Mouse (Mus musculus) MEL (cell line): ENCODE data around the gene Dnph1. TPM values are rescaled to one million over a fixed set of nuclear protein-coding genes. Genes with fewer than 3 reads are reported as not detected.

ENCODE experiments used
- DNase-seq: peaks from one replicate; pipeline ENCODE4 v3.0.0; 2011; ENCODE audit warnings: low read depth, low spot score
- H3K27ac ChIP-seq: 2 replicates; pipeline ENCODE4 v1.5.1; 2012; ENCODE audit warnings: low read depth, mild to moderate bottlenecking, control low read depth, low read length, moderate library complexity; ENCODE audit not compliant: control insufficient read depth
- H3K27me3 ChIP-seq, 2 experiments: fragments of 150-350 bp in 1 of 2; sonication (generic) in 1 of 2; 2 replicates each; pipeline ENCODE4 v1.6.1; 2012; ENCODE audit warnings: low read length in 2 of 2, mild to moderate bottlenecking in 2 of 2, improper control_type of control experiment in 1 of 2, moderate library complexity in 1 of 2; ENCODE audit not compliant: insufficient read depth in 2 of 2, control insufficient read depth in 1 of 2
- H3K36me3 ChIP-seq, 2 experiments: 2 replicates each; pipeline ENCODE4 v1.6.1; 2012 to 2014; ENCODE audit warnings: low read length in 2 of 2, improper control_type of control experiment in 1 of 2, inconsistent platforms in 1 of 2, mild to moderate bottlenecking in 1 of 2; ENCODE audit not compliant: insufficient read depth in 2 of 2, control insufficient read depth in 1 of 2
- H3K4me1 ChIP-seq, 2 experiments: fragments of 150-350 bp in 1 of 2; sonication (generic) in 1 of 2; 2 replicates each; pipeline ENCODE4 v1.6.1; 2012; ENCODE audit warnings: low read length in 2 of 2, improper control_type of control experiment in 1 of 2, mild to moderate bottlenecking in 1 of 2; ENCODE audit not compliant: insufficient read depth in 2 of 2, control insufficient read depth in 1 of 2
- H3K4me3 ChIP-seq, 2 experiments: fragments of 150-350 bp in 1 of 2; sonication (generic) in 1 of 2; 2 replicates each; pipeline ENCODE4 v1.5.1; 2012; ENCODE audit warnings: low read depth in 2 of 2, low read length in 2 of 2, mild to moderate bottlenecking in 2 of 2, moderate library complexity in 2 of 2, control low read depth in 1 of 2, improper control_type of control experiment in 1 of 2; ENCODE audit not compliant: control insufficient read depth in 1 of 2, insufficient read depth in 1 of 2
- H3K79me2 ChIP-seq: 2 replicates; pipeline ENCODE4 v1.6.1; 2012; ENCODE audit warnings: mild to moderate bottlenecking, low read length, moderate library complexity; ENCODE audit not compliant: control insufficient read depth, poor library complexity, insufficient read depth
- H3K9ac ChIP-seq: 2 replicates; pipeline ENCODE4 v1.6.1; 2012; ENCODE audit warnings: low read depth, mild to moderate bottlenecking, control low read depth, low read length, moderate library complexity; ENCODE audit not compliant: control insufficient read depth, poor library complexity, severe bottlenecking
- H3K9me3 ChIP-seq: fragments of 150-350 bp; sonication (generic); replicated peaks from 2 replicates; pipeline ENCODE4 v1.6.1; 2012; ENCODE audit warnings: mild to moderate bottlenecking, low read length, improper control_type of control experiment, moderate library complexity; ENCODE audit not compliant: insufficient read depth
- BHLHE40 ChIP-seq: IDR thresholded peaks from 2 replicates; pipeline ENCODE4 v1.6.1; 2012; ENCODE audit warnings: low read depth, mild to moderate bottlenecking, inconsistent platforms, low read length, improper control_type of control experiment, borderline replicate concordance
- ELF1 ChIP-seq: IDR thresholded peaks from 2 replicates; pipeline ENCODE4 v1.6.1; 2014; ENCODE audit warnings: low read depth, mild to moderate bottlenecking, inconsistent platforms, low read length, improper control_type of control experiment, moderate library complexity
- ETS1 ChIP-seq: IDR thresholded peaks from 2 replicates; pipeline ENCODE4 v1.6.1; 2012; ENCODE audit warnings: low read depth, mild to moderate bottlenecking, inconsistent platforms, low read length, improper control_type of control experiment, moderate library complexity
- GABPA ChIP-seq: IDR thresholded peaks from 2 replicates; pipeline ENCODE4 v1.6.1; 2012; ENCODE audit warnings: low read depth, mild to moderate bottlenecking, inconsistent platforms, low read length, improper control_type of control experiment, moderate library complexity
- GATA1 ChIP-seq: IDR thresholded peaks from 2 replicates; pipeline ENCODE4 v1.6.1; 2011; ENCODE audit warnings: low read depth, low read length, improper control_type of control experiment
- HCFC1 ChIP-seq: IDR thresholded peaks from 2 replicates; pipeline ENCODE4 v1.6.1; 2012; ENCODE audit warnings: low read depth, mild to moderate bottlenecking, inconsistent platforms, low read length, improper control_type of control experiment, moderate library complexity
- JUND ChIP-seq: IDR thresholded peaks from 2 replicates; pipeline ENCODE4 v1.6.1; 2011; ENCODE audit warnings: low read depth, mild to moderate bottlenecking, improper control_type of control experiment, low read length
- KAT2A ChIP-seq: conservative IDR thresholded peaks from 2 replicates; pipeline ENCODE4 v1.6.1; 2012; ENCODE audit warnings: low read depth, low read length, improper control_type of control experiment, inconsistent platforms
- MAX ChIP-seq: IDR thresholded peaks from 2 replicates; pipeline ENCODE4 v1.6.1; 2011; ENCODE audit warnings: low read length, improper control_type of control experiment
- MXI1 ChIP-seq: IDR thresholded peaks from 2 replicates; pipeline ENCODE4 v1.6.1; 2011; ENCODE audit warnings: mild to moderate bottlenecking, low read depth, low read length, improper control_type of control experiment
- MYB ChIP-seq: IDR thresholded peaks from 2 replicates; pipeline ENCODE4 v1.6.1; 2011; ENCODE audit warnings: mild to moderate bottlenecking, low read depth, low read length, improper control_type of control experiment
- NELFE ChIP-seq: IDR thresholded peaks from 2 replicates; pipeline ENCODE4 v1.6.1; 2011; ENCODE audit warnings: low read depth, low read length, improper control_type of control experiment
- NRF1 ChIP-seq: IDR thresholded peaks from 2 replicates; pipeline ENCODE4 v1.6.1; 2014; ENCODE audit warnings: low read depth, mild to moderate bottlenecking, inconsistent platforms, low read length, improper control_type of control experiment, moderate library complexity; ENCODE audit not compliant: poor library complexity, insufficient read depth, severe bottlenecking
- POLR2A ChIP-seq, 2 experiments: IDR thresholded peaks; 2 replicates each; pipeline ENCODE4 v1.6.1; 2011 to 2012; ENCODE audit warnings: low read length in 2 of 2, mild to moderate bottlenecking in 2 of 2, control low read depth in 1 of 2, improper control_type of control experiment in 1 of 2, low read depth in 1 of 2, moderate library complexity in 1 of 2; ENCODE audit not compliant: control insufficient read depth in 1 of 2, insufficient read depth in 1 of 2, poor library complexity in 1 of 2
- POLR2AphosphoS5 ChIP-seq: IDR thresholded peaks from 2 replicates; pipeline ENCODE4 v1.6.1; 2012; ENCODE audit warnings: low read depth, borderline replicate concordance, mild to moderate bottlenecking, inconsistent platforms, low read length, moderate library complexity, mixed read lengths
- RAD21 ChIP-seq: IDR thresholded peaks from 2 replicates; pipeline ENCODE4 v1.6.1; 2011; ENCODE audit warnings: mild to moderate bottlenecking, low read depth, low read length, improper control_type of control experiment
- RCOR1 ChIP-seq: IDR thresholded peaks from 2 replicates; pipeline ENCODE4 v1.6.1; 2012; ENCODE audit warnings: low read depth, mild to moderate bottlenecking, inconsistent platforms, low read length, improper control_type of control experiment
- SIN3A ChIP-seq: IDR thresholded peaks from 2 replicates; pipeline ENCODE4 v1.6.1; 2012; ENCODE audit warnings: low read length, improper control_type of control experiment, inconsistent platforms
- TBP ChIP-seq: IDR thresholded peaks from 2 replicates; pipeline ENCODE4 v1.8.0; 2011; ENCODE audit warnings: low read depth, low read length, improper control_type of control experiment
- UBTF ChIP-seq: IDR thresholded peaks from 2 replicates; pipeline ENCODE4 v1.6.1; 2012; ENCODE audit warnings: low read depth, mild to moderate bottlenecking, inconsistent platforms, low read length, improper control_type of control experiment, moderate library complexity, borderline replicate concordance; ENCODE audit not compliant: insufficient read depth
- USF1 ChIP-seq: IDR thresholded peaks from 2 replicates; pipeline ENCODE4 v1.6.1; 2014; ENCODE audit warnings: low read depth, mild to moderate bottlenecking, inconsistent platforms, low read length, improper control_type of control experiment, moderate library complexity
- ZKSCAN1 ChIP-seq: IDR thresholded peaks from 2 replicates; pipeline ENCODE4 v1.6.1; 2012; ENCODE audit warnings: low read depth, mild to moderate bottlenecking, inconsistent platforms, low read length, improper control_type of control experiment, moderate library complexity
- polyA plus RNA-seq, 2 experiments: library from polyadenylated mRNA; stranded (reverse) in 1 of 2; unstranded in 1 of 2; fragments of >175 nt in 1 of 2; fragments of >200 nt in 1 of 2; gene quantifications; 2 replicates each; pipeline versions ENCODE4 v1.2.1 to v1.2.4; 2012; ENCODE audit warnings: low replicate concordance in 2 of 2, low read depth in 1 of 2; ENCODE audit not compliant: insufficient read length in 2 of 2, insufficient read depth in 1 of 2, missing spikeins in 1 of 2
- total RNA-seq: library from RNA; depleted of rRNA; stranded (reverse); fragments of 300-350 nt; gene quantifications from 2 replicates; pipeline ENCODE4 v1.2.3, GENCODE M21; 2012

Dnph1 gene
- total and polyA plus RNA-seq, 3 experiments, result 40.8 to 86.5 TPM; not detected in 1

DNA sequence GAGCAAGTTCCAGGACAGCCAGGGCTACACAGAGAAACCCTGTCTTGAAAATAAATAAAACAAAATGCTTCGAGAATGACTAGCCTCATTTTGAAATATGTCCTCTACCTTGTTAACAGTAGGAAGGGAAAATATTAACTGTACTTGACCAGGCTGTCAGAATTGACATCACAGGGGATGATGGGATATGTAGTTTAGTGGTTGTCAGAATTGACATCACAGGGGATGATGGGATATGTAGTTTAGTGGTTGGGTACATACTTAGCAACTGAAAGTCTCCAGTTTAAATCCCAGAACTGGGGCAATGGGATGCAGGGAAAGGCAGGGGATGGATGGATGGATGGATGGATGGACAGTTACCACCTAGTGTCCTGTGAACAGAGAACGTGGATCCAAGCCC lies 16.8 kb downstream of the Dnph1 start:
- Histone ChIP-seq H3K9me3 (no peaks in the 10 kb centered on the region), H3K9ac (no peak overlapping the region), H3K27me3 (no peaks in the 10 kb centered on the region), H3K27ac (no peak overlapping the region), H3K79me2 (no peaks in the 10 kb centered on the region), H3K36me3 (no peaks in the 10 kb centered on the region), H3K4me3 (no peak overlapping the region), H3K4me1 (no peaks in the 10 kb centered on the region)
- peak; percentile 40 for DNase-seq
- peak; percentile 83 for TF ChIP-seq KAT2A
- no peak for TF ChIP-seq JUND
- no peak for TF ChIP-seq NELFE
- peak; percentile 96 for TF ChIP-seq HCFC1
- TF ChIP-seq NRF1, result no peak
- TF ChIP-seq POLR2AphosphoS5, result no peak
- TF ChIP-seq BHLHE40, result no peak
- no peak for TF ChIP-seq GATA1
- TF ChIP-seq RCOR1, result no peak

DNA sequence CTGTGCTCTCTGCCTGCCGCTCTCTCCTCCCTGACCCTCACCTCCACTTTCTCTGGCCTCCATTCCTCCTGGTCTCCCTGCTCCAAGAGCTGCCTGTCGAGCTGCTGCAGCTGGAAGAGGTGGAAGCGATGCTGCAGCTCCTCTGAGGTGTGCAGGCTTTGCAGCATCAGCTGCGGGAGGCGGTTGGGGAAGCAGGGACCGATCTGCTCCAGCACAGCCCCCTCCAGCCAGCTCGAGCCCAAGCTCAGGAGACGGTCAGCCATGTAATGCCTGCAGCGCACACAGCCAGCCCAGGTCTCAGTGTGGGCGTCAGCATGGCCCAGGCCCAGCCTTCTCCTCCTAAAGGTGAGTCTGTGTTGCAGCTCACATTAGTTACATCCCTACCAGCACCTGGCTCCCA lies 23.5 kb downstream of the Dnph1 start:
- H3K27ac ChIP-seq, result no peak overlapping the region
- TF ChIP-seq ZKSCAN1, result no peak
- 0 out of 2 replicates have a peak, but pooled peaks have one; percentile 24 for TF ChIP-seq MXI1
- no peak for DNase-seq
- peak overlapping the region; percentile 67 for H3K9ac ChIP-seq
- peak overlapping the region; percentile 54 to 58 for H3K4me3 ChIP-seq
- no peaks in the 10 kb centered on the region for H3K36me3 ChIP-seq
- no peaks in the 10 kb centered on the region for H3K9me3 ChIP-seq
- H3K27me3 ChIP-seq, result no peaks in the 10 kb centered on the region
- H3K79me2 ChIP-seq, result no peaks in the 10 kb centered on the region
- H3K4me1 ChIP-seq, result peaks cover 0 to 3% of the 10 kb centered on the region in 2 experiments; a peak in 1 of 4 replicates

DNA sequence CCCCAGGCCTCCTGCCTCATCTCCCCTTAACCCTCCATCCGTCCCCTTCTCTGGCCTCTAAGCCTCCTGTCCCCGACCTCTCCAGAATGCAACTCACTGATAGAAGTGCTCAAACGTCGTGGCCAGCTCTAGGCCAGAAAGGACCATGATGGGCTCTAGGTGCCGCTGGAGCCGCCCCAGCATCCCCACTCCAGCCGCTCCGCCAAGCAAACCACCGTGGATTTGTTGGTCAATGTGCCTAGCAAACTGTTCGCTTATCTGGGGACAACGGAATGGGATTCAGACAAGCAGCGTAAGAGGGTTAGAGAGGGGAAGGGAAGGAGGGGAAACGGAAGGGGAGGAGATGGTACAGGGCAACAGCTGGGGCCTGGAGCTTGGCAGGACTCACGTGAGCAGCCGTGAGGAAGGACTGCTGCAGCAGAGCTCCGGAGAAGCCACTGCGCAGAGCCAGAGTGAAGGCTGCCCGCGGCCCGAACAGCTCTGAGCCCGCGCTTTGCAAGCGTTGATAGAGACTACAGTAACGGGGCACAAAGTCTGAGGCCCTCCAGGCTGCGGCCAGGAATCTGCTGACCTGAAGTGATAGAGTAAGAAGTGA lies 24.0 kb downstream of the Dnph1 start:
- H3K4me1 ChIP-seq, result peaks cover 0 to 3% of the 10 kb centered on the region in 2 experiments; a peak in 1 of 4 replicates
- peak overlapping the region; percentile 67 for H3K9ac ChIP-seq
- H3K9me3 ChIP-seq, result no peaks in the 10 kb centered on the region
- H3K27me3 ChIP-seq, result no peaks in the 10 kb centered on the region
- H3K36me3 ChIP-seq, result no peaks in the 10 kb centered on the region
- DNase-seq, result peak; percentile 82
- H3K4me3 ChIP-seq, result peak overlapping the region; percentile 54 to 58
- TF ChIP-seq ELF1 (no peak), ETS1 (peak; percentile 65; the same call in 1 of the 2 replicates), TBP (peak; percentile 55; the same call in 1 of the 2 replicates), GABPA (no peak), UBTF (no peak), USF1 (peak; percentile 76), NELFE (peak; percentile 44; the same call in 1 of the 2 replicates), POLR2A (IDR thresholded peaks at IDR 0.05; ENCODE audit: control insufficient read depth in 1 of 2, insufficient read depth in 1 of 2, low read depth in 1 of 2, low read length in 2 of 2, poor library complexity in 1 of 2) (peak; percentile 50 to 66; a peak in 2 of 4 replicates), MAX (peak; percentile 45; the same call in 1 of the 2 replicates), RAD21 (no peak), SIN3A (peak; percentile 51; the same call in 1 of the 2 replicates), BHLHE40 (peak; percentile 98), MYB (no peak), MXI1 (peak; percentile 58; the same call in 1 of the 2 replicates)
- TF ChIP-seq, all 39 proteins: peak for 9
- no peaks in the 10 kb centered on the region for H3K79me2 ChIP-seq
- H3K27ac ChIP-seq, result peak overlapping the region; percentile 13
